Mouse (Mus musculus): ENCODE measurements around the gene Psmf1. TPM values are rescaled to one million over a fixed set of nuclear protein-coding genes. Genes with fewer than 3 reads are reported as not detected.

Psmf1 gene
- polyA plus RNA-seq, 1 experiment from 2014 or later = 43.5 TPM

DNA sequence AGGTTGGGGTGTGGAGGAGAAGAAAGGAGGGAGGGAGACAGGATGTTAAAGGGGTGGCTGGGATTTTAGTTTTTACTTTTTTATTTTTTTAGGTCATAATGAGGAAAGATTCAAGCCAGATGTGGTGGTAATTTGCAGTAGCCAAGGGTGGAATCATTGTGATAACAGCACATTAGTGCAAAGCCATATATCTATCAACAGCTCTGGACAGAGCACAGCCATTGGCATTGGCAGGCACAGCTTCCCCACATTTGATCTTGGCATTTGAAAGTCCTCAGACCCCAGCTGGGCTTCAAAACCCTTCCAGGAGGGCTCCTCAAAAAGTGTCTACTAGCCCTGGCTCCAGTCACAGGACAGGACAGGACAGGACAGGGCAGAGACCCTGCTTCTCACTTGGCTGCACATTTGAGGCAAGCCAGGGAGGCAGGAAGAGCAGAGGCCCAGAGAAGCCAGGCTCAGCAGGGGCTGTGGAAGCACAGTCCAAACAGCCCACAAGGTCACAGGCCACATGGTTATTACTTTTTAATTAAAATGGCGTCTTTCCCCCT is 14.9 kb upstream of the Psmf1 start:
- WGBS = 66% methylated on average over 1 of the region's 1 CpGs
- H3K9me3 ChIP-seq (ENCODE audit: control insufficient read depth, low read length) = no peaks in the 10 kb centered on the region
- H3K27me3 ChIP-seq (replicated peaks; ENCODE audit: control insufficient read depth, insufficient read depth, low read length) = no peaks in the 10 kb centered on the region
- no peak overlapping the region for H3K4me2 ChIP-seq (ENCODE audit: low read depth, low read length)
- no peak overlapping the region for H3K27ac ChIP-seq (ENCODE audit: low read length)
- no peak overlapping the region for H3K9ac ChIP-seq (ENCODE audit: low read depth, low read length)
- H3K36me3 ChIP-seq (ENCODE audit: control insufficient read depth, insufficient read depth, low read length) = no peaks in the 10 kb centered on the region
- no peaks in the 10 kb centered on the region for H3K4me1 ChIP-seq (ENCODE audit: control insufficient read depth, insufficient read depth, low read length)
- ATAC-seq = no peak
- H3K4me3 ChIP-seq (ENCODE audit: low read length) = no peak overlapping the region

DNA sequence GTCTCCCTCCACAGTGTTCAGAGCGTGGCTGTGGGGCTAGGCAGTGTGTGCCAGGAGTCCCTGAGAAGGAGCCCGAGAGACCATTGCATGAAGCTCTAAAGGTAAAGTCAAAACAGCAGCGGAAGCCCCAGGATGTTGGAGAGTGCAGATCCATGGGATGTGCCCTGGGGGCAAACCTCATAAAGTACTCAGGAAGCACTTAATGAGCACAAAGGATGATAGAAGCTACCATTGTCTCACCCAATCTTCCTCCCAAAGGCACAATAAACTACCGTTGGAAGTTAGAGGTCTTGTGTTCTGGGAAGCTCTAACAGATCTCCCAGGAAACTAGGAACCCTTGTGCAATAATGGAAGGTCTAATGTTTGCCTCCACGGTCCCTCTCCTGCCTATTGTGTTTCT is 13.5 kb upstream of the Psmf1 start:
- Histone ChIP-seq H3K27me3 (replicated peaks; ENCODE audit: control insufficient read depth, insufficient read depth, low read length) (no peaks in the 10 kb centered on the region), H3K4me2 (ENCODE audit: low read depth, low read length) (no peak overlapping the region), H3K4me1 (ENCODE audit: control insufficient read depth, insufficient read depth, low read length) (no peaks in the 10 kb centered on the region), H3K36me3 (ENCODE audit: control insufficient read depth, insufficient read depth, low read length) (no peaks in the 10 kb centered on the region), H3K27ac (ENCODE audit: low read length) (no peak overlapping the region), H3K9me3 (ENCODE audit: control insufficient read depth, low read length) (no peaks in the 10 kb centered on the region), H3K4me3 (ENCODE audit: low read length) (no peak overlapping the region), H3K9ac (ENCODE audit: low read depth, low read length) (no peak overlapping the region)
- no peak for ATAC-seq
- WGBS = 74% methylated on average over 5 of the region's 5 CpGs

DNA sequence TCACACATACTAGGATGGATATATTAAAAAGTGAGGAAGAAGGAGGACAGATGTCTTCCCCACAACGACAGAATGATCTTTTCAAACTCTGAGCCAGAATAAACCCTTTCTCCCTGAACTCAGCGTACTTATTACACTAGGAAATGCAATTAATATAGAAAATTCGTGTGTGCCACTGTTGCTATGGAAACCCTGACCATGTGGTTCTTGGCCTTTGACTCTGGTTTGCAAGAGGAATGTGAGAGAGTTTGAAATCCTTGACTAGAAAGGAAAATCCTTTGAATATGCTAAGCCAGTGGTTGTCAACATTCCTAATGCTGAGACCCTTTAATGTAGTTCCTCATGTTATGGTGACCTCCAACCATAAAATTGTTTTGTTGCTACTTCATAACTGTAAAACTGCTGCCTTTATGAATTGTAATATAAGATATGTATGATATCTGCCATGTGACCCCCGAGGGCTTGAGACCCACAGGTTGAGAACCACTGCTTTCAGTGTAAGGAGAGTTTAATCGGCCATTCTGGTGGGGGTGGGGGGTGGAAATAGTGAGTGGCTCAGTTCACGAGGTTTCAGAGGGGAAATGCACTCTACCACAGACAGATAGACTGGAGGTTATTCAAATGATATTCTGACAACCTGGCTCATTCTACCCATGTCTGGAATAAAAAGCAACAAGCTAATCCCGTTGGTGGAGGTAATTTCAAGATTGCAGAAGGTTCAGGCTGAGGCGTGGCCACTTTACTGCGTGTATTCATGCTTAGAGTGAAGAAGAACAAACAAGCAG is 12.5 kb upstream of the Psmf1 start:
- 50% methylated on average over 9 of the region's 9 CpGs for WGBS
- H3K9me3 ChIP-seq (ENCODE audit: control insufficient read depth, low read length) = no peaks in the 10 kb centered on the region
- no peaks in the 10 kb centered on the region for H3K36me3 ChIP-seq (ENCODE audit: control insufficient read depth, insufficient read depth, low read length)
- H3K27me3 ChIP-seq (replicated peaks; ENCODE audit: control insufficient read depth, insufficient read depth, low read length) = no peaks in the 10 kb centered on the region
- H3K9ac ChIP-seq (ENCODE audit: low read depth, low read length) = no peak overlapping the region
- H3K4me2 ChIP-seq (ENCODE audit: low read depth, low read length) = no peak overlapping the region
- no peaks in the 10 kb centered on the region for H3K4me1 ChIP-seq (ENCODE audit: control insufficient read depth, insufficient read depth, low read length)
- H3K4me3 ChIP-seq (ENCODE audit: low read length) = no peak overlapping the region
- ATAC-seq = no peak
- no peak overlapping the region for H3K27ac ChIP-seq (ENCODE audit: low read length)

DNA sequence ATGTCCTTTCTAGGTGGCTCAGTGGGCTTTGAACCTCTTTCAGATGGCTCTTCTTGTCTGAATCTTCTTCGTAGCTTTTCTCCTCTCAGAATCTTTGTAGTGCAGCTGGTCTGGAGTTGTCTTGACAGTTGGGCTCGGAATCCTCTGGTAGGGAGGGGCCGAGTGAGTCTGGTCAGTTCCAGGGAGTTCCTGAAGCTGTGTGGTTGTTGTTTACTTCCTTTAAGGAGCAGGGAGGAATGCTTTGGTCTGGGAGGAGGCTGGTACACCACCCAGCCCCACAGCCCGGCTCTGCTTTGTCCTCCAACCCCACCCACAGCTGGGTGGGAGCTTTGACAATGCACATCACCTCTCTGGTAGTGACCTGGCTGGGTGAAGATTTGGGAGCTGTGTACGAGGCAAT is 7.3 kb upstream of the Psmf1 start:
- no peaks in the 10 kb centered on the region for H3K4me1 ChIP-seq (ENCODE audit: control insufficient read depth, insufficient read depth, low read length)
- no peaks in the 10 kb centered on the region for H3K36me3 ChIP-seq (ENCODE audit: control insufficient read depth, insufficient read depth, low read length)
- WGBS = 71% methylated on average over 5 of the region's 5 CpGs
- no peaks in the 10 kb centered on the region for H3K9me3 ChIP-seq (ENCODE audit: control insufficient read depth, low read length)
- ATAC-seq = no peak
- no peak overlapping the region for H3K27ac ChIP-seq (ENCODE audit: low read length)
- no peak overlapping the region for H3K4me3 ChIP-seq (ENCODE audit: low read length)
- no peak overlapping the region for H3K4me2 ChIP-seq (ENCODE audit: low read depth, low read length)
- no peak overlapping the region for H3K9ac ChIP-seq (ENCODE audit: low read depth, low read length)
- H3K27me3 ChIP-seq (replicated peaks; ENCODE audit: control insufficient read depth, insufficient read depth, low read length) = 0 out of 2 replicates have a peak, but pooled peaks cover 6% of the 10 kb centered on the region

DNA sequence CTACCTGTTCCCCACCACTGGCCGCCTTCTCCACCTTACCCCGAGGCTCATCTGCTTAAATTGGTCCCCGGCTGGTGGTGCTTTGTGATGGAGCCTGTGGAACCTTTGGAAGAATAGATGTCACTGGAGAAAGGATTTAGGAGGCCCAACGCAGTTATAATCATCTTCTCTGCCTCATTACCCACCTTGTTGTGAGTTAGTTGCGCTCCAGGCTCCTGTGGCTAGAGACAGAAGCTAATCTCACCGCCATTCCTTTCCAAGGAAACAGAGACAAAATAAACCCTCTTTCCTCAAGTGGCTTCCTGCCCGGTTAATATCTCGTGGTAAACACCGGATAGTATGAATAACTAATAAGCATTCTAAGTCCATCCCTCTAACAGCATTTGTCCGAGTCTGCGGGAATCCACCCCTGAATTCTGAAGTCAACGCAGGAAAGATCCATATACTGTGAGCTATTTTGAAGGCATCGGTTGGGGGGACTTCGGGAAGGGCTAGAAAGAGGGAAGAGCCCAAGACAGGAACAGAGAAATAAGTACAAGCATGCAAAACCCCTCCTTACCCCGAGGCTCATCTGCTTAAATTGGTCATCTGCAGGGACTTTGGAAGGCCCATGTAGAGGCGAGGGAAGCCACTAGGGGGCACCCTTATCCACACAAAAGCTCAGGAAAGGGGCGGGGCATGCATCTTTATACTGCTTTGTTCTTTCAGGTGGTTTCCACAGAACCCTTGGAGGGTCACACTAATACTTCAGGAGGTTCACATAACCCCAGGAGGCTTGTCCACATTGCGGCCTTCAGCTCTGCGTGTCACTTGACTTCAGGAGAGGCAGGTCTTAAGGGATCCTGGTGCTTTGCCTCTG is 4.1 kb upstream of the Psmf1 start:
- ATAC-seq = peak; percentile 58
- Histone ChIP-seq H3K9ac (ENCODE audit: low read depth, low read length) (no peak overlapping the region), H3K27ac (ENCODE audit: low read length) (no peak overlapping the region), H3K4me2 (ENCODE audit: low read depth, low read length) (no peak overlapping the region), H3K27me3 (replicated peaks; ENCODE audit: control insufficient read depth, insufficient read depth, low read length) (0 out of 2 replicates have a peak, but pooled peaks cover 6% of the 10 kb centered on the region), H3K4me3 (ENCODE audit: low read length) (no peak overlapping the region), H3K36me3 (ENCODE audit: control insufficient read depth, insufficient read depth, low read length) (no peaks in the 10 kb centered on the region), H3K4me1 (ENCODE audit: control insufficient read depth, insufficient read depth, low read length) (no peaks in the 10 kb centered on the region), H3K9me3 (ENCODE audit: control insufficient read depth, low read length) (no peaks in the 10 kb centered on the region)
- 38% methylated on average over 19 of the region's 19 CpGs for WGBS

DNA sequence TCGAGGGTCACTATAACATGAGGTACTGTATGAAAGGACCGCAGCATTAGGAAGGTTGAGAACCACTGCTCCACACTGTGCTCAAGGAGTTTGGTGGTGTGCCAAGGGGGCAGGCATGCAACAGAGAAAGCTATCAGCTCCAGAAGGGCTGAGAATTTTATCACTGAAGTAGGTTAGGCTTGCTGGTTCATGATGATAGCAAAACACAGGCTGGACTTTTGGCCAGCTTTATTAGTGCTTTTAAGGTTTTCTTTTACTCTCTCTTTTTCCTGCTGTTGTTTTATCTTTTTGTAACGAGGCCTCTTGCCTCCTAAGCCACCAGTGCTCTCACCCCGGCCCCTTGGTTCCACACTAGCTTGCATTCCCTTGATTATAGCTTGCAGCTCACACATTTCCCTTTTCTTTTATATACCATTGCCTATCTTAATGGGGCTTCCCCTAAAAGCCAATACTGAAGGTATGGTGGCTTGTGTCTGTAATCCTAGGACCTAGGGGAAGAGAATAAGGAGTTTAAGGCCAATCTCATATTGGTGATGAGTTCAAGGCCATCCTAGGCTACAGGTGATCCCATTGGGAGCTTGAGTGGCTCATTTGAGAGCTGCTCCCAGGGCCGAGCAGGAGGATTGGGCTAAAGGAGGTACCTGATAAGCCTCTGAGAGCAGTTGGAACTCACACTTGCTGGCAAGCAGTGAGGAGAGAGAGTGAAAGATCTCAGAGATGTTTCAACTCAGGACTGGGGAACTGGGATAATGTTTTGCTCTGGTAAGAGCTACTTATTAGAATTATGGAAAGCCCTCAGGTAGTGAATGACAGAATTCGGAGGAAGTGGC is 921 bp downstream of the Psmf1 start:
- Histone ChIP-seq H3K27me3 (replicated peaks; ENCODE audit: control insufficient read depth, insufficient read depth, low read length) (0 out of 2 replicates have a peak, but pooled peaks cover 8% of the 10 kb centered on the region), H3K4me3 (ENCODE audit: low read length) (no peak overlapping the region), H3K36me3 (ENCODE audit: control insufficient read depth, insufficient read depth, low read length) (no peaks in the 10 kb centered on the region), H3K9ac (ENCODE audit: low read depth, low read length) (no peak overlapping the region), H3K9me3 (ENCODE audit: control insufficient read depth, low read length) (no peaks in the 10 kb centered on the region), H3K4me1 (ENCODE audit: control insufficient read depth, insufficient read depth, low read length) (peaks cover 8% of the 10 kb centered on the region), H3K4me2 (ENCODE audit: low read depth, low read length) (no peak overlapping the region), H3K27ac (ENCODE audit: low read length) (no peak overlapping the region)
- no peak for ATAC-seq
- 70% methylated on average over 6 of the region's 6 CpGs for WGBS

DNA sequence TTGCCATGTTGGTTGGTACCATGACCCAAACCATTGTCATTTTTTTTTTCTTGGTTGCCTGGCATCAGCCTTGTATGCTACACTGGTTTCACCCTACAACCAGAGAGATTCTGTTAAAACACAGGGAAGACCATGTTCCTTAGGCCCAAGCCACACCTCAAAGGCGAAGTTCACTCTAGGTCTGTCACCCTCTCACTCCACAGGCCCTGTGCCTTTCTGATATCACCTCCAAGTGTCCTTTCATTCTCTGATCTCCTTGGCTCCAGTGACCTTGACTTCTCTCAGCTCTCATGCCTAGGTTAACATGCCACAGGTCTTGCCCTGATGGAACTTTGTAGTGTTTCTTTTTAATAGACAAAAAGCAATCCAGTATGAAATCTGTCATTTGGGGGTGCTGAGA is 1.9 kb downstream of the Psmf1 start:
- no peak for ATAC-seq
- Histone ChIP-seq H3K27me3 (replicated peaks; ENCODE audit: control insufficient read depth, insufficient read depth, low read length) (0 out of 2 replicates have a peak, but pooled peaks cover 2% of the 10 kb centered on the region), H3K4me1 (ENCODE audit: control insufficient read depth, insufficient read depth, low read length) (peaks cover 8% of the 10 kb centered on the region), H3K36me3 (ENCODE audit: control insufficient read depth, insufficient read depth, low read length) (no peaks in the 10 kb centered on the region), H3K4me2 (ENCODE audit: low read depth, low read length) (no peak overlapping the region), H3K27ac (ENCODE audit: low read length) (no peak overlapping the region), H3K9me3 (ENCODE audit: control insufficient read depth, low read length) (no peaks in the 10 kb centered on the region), H3K4me3 (ENCODE audit: low read length) (no peak overlapping the region), H3K9ac (ENCODE audit: low read depth, low read length) (no peak overlapping the region)
- 96% methylated on average over 1 of the region's 1 CpGs for whole genome bisulfite sequencing

DNA sequence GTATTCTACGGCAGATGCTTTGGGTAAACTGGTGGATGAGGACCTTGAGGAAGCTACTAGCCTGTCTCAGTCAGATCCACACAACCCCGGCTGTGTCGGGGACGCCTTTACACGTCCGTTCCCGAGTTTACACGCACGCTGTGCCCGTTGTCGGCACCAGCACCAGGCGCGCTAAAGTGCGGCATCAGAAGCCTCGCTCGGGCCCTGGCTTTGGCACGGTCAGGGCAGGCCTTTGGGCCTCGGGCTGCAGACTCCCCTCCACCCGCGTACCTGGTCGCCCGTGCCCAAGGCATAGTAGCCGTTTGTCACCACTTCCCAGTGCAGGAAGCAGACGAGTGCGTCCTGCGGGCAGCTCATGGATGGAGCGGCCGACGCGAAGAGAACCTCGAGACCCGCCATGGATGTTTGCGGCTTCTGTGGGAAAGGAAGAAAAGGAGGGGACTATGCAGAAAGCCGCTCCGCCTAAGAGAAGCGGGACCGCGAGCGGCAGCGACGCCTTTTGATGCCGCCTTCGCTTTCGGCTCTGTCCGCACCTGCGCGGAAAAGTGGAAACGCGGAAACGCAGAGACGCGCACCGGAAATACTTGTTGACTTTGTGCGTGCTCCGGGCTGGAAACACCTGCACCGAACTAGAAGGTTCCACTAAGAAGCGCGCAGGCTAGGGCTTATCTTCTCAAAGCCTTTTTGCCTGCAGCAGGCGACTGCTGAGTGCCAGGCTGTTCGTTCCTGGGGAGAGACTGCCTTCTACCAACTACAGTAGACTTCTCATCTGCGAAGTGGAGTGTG is 3.1 kb downstream of the Psmf1 start:
- no peaks in the 10 kb centered on the region for H3K9me3 ChIP-seq (ENCODE audit: control insufficient read depth, low read length)
- peak overlapping the region; percentile 56 for H3K4me2 ChIP-seq (ENCODE audit: low read depth, low read length)
- peak overlapping the region; percentile 88 for H3K4me3 ChIP-seq (ENCODE audit: low read length)
- no peaks in the 10 kb centered on the region for H3K36me3 ChIP-seq (ENCODE audit: control insufficient read depth, insufficient read depth, low read length)
- peak; percentile 92 for ATAC-seq
- H3K9ac ChIP-seq (ENCODE audit: low read depth, low read length) = peak overlapping the region; percentile 89
- H3K4me1 ChIP-seq (ENCODE audit: control insufficient read depth, insufficient read depth, low read length) = peaks cover 8% of the 10 kb centered on the region
- peak overlapping the region; percentile 55; the same call in 1 of the 2 replicates for H3K27ac ChIP-seq (ENCODE audit: low read length)
- WGBS = under 1% methylated on average over 61 of the region's 61 CpGs
- H3K27me3 ChIP-seq (replicated peaks; ENCODE audit: control insufficient read depth, insufficient read depth, low read length) = 0 out of 2 replicates have a peak, but pooled peaks cover 2% of the 10 kb centered on the region
